Mouse (Mus musculus) urinary bladder, postnatal 4 days (tissue): ENCODE measurements around the gene Map2k7.
A peak's percentile ranks its signal among the peaks of the same experiment; 100 is the strongest.

Experiments used
- DNase-seq, 2 experiments: peaks; one replicate each; pipeline ENCODE4 v3.0.0; 2021 to 2022; ENCODE audit warnings: low spot score in 2 of 2

The Map2k7 gene

DNA sequence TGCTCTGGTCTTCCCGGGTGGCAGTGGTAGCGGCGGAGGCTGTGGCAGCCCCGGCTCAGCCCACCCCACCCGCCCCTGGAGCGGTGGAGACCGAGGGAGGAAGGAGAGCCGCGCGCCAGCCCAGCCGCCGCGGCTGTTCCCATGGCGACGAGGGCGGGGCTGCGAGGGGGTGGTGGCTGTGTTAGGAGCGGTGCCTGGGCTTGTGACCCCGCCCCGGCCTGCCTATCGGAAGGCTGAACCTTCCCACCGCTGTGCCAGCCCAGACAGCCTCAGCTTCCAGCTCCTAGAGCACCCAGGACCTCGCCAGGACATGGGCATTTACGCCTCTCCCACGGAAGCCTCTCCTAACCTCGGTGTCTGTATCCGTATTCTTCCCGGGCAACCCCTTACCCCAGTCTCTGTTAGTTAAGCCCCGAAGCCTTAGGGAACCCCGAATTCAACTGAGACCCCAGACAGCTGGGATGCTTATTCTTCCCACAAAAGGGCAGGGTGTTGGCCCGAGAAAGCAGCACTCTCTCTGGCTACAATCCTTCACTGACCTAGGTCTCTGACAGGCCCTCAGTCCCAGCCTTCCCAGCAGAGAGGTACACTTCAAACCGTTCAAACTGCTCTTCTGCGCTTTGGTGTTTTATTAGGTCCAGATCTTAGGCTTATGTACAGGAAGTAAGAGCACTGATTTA, 20.7 kb downstream of the Map2k7 start, which contains the start of gene Ctxn1:
Ctxn1 (minus strand) TSS at position 150 of the 680 bp plus-strand sequence.
- peak; percentile 91 to 98 for DNase-seq

DNA sequence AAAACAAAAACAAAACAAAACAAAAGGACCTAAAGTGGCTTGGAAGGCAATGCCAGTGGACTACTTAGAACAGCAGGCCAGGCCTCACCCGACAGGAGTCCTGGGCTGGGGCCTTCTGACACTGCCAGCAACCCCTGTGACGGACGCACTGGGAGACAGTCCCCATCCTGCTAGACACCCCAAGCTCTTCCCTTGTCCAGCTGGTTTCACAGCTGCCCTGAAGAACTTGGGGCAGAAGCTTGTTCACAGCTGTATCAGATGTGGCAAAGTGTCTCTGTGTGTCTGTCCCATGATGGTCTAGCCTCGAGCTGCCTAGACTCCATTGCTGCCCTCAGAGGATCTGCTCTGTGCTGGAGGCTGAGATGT, 21.2 kb downstream of the Map2k7 start:
- DNase-seq = no peak

DNA sequence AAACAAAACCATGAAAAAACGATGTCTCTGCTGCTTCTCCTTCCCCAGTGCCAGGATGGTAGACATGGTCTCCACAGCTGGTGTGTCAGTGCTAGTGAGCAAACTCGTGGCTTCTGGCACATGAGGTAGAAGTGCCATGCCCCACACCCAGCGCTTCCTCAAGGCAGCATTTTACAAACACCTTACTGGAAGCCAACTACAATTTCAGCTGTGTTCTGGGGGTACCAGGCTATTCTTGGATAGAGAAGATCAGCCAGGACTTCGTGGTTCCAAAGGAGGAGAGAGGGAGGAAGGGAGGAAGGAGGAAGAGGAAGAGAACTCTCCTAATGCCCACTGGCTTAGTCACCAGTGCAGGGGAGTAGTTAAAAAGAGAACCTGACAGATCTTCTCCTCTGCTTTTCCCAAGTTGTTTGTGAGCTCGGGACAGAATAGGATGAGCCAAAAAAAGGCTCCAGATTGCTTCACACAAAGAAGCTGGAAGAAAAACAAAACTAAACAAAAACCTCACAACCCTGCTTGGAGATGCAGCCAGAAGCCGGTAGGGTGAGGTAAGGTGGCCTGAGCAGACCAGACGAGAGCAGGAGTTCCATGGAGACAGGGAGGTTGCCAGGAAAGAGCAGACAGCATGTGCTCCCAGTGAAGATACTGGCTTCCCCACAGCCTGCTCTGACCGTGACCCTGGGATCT, 24.7 kb downstream of the Map2k7 start:
- DNase-seq = no peak

DNA sequence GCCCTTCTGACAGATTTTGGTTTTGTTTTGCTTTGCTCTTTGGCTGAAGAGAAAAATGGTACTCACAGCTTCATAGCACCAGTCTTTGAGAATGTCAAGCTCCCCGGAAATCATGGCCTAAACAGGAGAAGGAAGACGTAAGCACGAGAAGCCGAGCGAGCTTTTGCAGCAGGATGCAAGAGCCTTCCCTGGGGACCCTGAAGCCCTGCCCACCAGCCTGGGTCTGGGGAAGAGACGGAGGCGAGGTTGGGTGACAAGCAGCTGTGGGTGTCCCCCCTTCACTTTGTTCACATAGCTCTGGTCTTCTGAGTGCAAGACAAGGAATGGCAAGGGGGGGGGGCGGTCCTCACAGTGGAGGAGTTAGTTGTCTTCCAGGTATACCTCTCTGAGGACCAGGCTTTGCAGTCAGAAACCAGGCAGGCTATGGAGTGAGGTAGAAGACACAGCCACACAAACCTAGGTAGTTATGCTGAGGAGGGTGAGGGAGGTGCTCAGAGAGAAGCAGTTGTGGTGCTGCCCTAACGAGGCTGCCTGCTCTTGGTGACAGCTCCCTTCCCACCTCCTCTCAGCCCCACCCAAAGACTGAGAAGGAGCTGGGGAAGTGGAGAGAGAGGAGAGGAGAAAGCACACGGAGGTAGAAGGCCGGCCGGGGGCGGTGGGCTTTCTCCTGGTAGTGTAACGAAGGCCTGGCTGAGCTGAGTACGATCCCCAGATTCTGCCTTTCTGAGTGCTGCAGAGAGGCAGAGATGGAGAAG, 26.8 kb downstream of the Map2k7 start:
- DNase-seq = no peak

DNA sequence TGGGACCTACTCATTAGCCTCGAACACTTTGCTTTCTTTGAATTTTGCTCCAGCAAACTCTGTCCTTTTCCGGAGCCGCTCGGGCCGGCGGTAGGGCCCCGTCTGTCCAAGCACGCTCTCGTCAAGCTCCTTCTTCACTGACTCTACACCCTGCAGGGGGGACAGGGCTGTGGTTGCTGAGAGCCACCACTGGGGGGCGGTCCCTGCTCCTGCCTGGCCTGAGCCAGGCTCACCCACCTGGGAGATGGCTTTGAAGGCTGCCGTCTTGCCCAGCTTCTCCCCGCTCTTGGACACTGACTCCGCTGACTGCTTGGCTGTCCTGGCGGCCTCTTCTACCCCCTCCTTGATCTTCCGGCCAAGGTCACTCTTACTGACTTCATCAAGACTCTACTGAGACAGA, 29.1 kb downstream of the Map2k7 start:
- DNase-seq = no peak

DNA sequence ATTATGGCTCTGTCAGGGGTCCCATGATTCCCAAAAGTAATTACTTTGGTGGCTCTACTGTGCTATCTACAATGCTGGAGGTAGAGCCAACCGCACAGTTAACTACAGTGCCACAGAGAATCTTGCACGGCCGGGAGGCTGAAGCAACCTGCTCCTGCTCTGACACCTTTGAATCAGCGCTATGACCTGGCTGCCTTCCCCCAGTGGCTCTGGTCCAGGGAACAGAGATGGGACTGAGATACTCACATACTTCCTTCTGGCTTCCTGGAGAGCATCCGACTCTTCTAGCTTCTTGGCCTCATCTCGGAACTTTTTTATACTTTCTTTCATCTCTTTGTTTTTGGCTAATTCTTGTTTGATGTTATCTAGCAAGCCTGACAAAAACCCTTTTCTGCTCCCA, 31.1 kb downstream of the Map2k7 start:
- DNase-seq = no peak

DNA sequence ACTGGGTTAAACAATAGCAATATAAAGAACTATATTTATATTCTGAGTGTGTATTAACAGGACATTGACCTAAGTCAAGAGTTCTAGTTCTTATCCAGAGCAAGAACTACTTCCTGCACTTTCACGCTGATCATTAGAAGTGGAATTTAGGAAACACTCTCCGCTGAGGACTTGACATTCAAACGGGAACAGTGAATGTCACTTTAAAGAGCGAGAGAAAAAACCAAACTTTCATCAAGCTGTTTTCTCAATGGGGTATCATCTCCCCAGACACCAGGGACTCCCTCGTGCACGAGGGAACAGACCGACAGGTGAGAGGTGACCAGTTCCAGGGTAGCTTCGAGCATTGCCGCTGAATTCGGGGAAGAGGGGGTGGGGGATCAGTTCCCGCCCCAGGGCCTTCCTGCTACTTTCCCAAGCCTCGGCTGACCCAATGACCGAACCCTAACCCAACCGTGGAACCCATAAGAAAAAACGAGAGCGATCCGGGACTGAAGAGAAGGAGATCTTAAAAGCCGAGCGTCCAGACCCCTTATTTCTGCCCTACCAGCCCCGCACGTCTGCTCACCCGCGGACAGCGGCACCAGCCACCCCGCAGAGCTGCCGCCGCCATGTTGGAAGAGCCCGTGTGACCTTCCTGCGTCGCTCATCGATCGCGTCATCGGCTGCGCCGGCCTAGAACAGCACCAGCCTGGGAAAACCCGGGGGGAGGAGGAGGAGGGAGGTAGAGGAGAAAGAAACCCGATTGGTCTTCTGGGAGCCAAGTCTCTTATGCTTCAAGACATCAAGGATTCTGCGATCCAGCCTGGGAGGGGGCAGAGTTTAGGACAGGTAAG, 37.0 kb downstream of the Map2k7 start, which contains the start of gene Timm44:
Timm44 (minus strand) TSS at position 639 of the 836 bp plus-strand sequence.
- peak; percentile 89 to 97 for DNase-seq

DNA sequence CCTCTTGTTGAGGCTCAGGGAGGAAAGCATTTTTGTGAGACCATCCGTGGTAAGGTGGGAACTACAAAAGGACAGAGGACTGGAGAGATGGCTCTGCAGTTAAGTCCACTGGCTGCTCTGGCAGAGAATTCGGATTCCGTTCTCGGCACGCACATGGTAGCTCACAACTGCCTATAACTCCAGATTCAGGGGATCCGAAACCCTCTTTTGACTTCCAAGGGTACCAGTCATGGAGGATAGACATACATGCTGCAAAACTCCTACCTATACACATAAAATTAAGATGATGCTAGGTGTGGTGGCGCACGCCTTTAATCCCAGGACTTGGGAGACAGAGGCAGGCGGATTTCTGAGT, 37.5 kb downstream of the Map2k7 start:
- no peak for DNase-seq

DNA sequence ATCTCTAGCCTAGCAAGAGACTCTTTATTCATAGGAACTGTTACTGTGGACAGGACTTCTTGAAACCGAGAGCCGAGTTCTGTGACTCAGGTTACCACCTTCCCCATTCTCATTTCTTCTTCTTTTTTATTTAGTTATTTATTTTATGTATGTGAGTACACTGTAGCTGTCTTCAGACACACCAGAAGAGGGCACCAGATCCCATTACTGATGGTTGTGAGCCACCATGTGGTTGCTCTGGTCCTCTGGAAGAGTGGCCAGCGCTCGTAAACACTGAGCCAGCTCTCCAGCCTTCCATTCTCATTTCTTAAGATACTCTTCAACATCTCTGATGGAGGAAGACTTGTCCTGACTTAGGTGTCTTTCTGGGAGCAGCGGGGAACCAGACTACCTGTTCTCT, 54.2 kb downstream of the Map2k7 start:
- DNase-seq = no peak
